Mouse (Mus musculus): Measurements from ENCODE around the gene Fbxw8.

Fbxw8 gene

GRCm38 (mm10) chr5:118155565-118155947 is 292 bp upstream of the Fbxw8 start:
- DNase-seq: no peak

DNA sequence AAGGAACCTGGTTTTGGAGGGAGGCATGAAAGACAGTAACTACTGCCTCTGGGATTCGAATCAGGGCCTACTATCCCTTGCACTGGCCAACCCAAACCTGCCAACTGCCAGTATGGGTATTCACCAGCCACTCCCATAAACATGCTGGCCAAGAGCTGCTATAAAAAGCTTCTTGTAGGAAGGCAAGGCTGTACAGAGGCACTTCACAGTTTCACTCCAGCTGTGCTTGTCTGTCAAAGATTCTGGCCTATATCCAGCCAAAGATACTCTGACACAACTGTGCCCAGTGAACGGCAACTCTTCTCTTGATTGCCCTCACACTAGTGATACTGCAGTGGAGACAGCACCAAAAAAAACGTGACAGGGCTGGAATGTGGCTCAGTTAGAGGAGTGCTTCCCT is 5.6 kb downstream of the Fbxw8 start:
- DNase-seq: no peak

GRCm38 (mm10) chr5:118147264-118147663 is 8.0 kb downstream of the Fbxw8 start:
- DNase-seq: no peak

DNA sequence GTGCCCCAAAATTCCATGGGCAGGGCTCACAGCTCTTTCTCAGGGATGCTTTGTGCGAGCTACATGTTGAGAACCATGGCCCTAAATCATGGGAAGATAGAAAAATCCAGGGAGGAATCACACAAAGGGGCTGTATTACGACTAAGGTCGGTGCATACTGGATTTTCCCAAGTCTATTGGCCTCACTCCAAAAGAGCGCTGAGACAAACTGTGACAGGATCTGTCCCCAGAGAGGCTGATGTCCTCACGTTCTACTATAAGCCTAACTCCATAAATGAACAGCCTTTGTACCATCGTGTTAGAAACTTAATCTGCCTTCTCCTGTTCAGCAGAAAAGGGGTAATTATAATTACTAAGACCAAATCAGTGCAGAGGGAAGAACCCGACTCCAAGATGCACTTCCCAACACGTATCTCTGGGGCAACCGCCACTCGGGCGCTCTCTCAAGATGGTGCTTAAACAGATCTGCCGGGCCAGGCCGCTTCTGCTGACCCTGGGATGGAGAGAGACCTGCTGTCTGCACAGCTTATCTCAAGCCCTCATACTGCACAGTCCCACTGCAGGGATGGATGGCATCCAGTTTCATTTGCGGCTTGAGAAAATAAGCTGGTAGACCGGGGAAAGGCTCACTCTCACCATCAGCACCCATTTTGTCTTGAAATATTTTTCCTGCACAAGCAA is 9.1 kb downstream of the Fbxw8 start:
- no peak for DNase-seq

DNA sequence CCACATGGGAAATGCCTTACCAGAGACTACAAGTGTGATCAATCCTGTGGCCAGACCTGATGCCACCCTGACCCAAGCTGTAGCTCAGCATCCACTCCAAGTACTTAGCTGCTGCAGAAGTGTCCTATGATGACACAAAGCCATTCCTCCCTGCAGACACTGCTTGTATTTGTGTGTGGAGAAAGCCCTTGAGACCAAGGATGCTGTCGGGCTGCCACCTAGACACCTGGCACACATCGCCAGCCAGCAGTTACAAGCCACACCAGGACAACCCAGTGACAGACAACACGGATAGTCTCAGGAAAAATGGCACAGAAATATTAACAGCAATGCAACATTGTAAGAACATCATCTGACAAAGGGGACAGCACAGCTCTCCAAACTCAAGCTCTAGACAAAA is 9.8 kb downstream of the Fbxw8 start:
- no peak for DNase-seq

DNA sequence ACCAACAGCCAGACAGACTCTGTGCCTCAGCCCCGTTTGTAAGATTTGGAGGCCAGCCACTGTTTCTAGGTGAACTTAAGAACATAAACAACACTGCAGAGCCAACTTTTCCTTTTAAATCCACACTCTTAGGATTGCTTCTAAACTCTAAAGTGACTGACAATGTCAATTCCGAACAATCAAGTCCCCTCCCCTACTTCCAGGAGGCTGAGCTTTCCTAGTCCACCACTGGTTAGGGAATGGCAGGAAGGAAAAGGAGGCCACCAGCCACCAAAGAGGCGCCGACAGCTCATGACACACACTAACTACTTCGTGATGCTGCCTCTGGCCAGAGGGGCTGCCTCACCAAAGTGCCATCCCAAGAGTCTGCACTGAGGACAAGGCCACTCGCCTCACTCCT is 10.5 kb downstream of the Fbxw8 start:
- no peak for DNase-seq

DNA sequence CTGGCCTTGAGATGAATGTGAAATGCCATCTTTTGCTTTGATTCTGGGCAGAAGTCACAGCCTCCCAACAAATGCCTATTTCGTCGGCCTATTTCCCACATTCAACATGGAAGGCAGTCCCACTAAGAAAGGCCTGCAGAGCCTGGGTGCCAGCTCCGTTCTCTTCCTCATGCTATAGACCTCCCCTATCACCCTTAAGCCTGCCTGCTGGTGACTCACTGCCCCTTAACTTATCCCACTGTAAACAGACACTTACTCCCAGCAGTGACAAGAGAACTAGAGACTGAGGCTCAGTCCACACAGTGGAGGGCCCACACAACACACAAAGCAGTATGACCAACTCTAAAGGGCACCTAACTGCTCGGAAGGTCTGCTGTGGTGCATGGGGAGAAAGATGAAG is 10.9 kb downstream of the Fbxw8 start:
- DNase-seq: no peak

DNA sequence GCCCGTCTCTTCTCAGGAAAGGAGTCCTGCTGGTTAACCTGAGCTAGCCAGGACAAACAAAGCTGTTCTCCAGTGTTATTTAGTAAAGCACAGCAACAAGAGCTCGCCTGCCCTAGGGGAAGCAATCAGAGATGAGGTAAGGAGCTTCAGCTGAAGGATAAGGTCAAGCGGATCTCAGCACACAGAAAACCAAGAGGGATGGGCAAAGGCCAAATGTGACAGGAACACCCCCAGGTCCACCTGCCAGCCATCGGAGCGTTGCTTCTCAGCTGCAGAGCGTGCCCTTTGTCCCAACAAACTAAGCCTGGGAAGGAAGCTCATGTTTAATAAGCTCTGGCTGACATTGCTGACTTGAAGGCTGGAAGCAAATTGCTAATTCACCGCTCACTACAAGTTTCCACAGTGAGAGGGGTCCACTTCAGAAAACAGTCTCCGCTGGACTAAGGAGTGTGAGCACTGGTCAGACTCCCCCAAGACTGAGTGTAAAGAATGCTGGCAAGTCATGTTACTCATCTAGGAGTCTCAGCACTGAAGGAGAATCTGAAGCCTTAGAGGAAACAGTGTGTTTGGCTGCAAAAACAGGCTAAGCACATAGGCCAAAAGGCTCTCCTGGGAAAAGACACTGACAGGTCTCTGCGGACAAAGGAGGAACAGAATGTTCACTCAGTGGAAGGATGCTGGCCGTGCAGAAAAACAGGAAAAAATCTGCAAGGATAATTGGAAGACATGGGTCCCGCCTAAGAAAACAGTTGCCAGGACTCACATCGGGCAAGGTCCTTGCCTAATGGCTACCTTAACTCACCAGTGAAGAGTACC is 11.8 kb downstream of the Fbxw8 start:
- DNase-seq: peak; percentile 62

GRCm38 (mm10) chr5:118142471-118142870 is 12.8 kb downstream of the Fbxw8 start:
- no peak for DNase-seq

GRCm38 (mm10) chr5:118139630-118140029 is 15.6 kb downstream of the Fbxw8 start:
- no peak for DNase-seq

- DNase-seq: no peak
Measured at GRCm38 (mm10) chr5:118136391-118136790, 18.9 kb downstream of the Fbxw8 start.

- no peak for DNase-seq
Measured at GRCm38 (mm10) chr5:118128651-118129050, 26.6 kb downstream of the Fbxw8 start.

- no peak for DNase-seq
Measured at GRCm38 (mm10) chr5:118128208-118128607, 27.1 kb downstream of the Fbxw8 start.

DNA sequence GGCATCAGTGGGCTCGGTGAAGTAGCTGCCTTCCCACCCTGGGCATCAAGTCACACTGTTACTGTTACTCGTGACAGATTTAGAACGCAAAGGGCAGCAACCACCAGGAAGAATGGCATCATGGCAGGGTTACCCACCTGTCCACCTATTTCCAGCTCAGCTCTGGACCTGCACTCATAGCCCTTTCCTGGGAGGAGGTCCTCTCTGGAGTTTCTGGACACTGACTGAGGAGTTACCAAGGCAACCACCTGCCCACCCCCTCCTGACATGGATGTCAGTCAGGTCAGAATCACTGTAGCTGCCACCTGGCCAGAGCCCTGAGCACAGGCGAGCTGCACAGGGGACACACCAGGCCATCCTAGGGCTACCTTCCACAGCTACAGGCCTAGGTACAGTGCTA is 28.6 kb downstream of the Fbxw8 start:
- no peak for DNase-seq

DNA sequence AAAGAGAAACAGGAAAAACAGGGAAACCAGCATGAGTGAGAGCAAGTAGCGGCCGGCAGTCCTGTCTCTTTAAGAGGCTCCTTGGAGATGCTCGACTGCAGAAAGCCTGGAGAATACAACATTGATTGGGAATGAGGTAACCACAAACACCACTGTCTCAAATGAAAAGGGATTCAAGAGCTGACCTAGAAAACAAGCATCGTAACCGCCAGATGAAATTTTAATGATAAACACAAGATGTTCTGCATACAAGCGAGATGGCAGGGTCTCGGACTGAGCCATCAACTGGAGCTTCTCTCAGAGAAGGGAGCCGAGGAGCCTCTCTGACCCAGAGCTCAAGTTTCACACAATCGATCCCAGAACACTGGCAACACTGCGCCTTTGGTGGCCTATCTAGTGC is 32.2 kb downstream of the Fbxw8 start:
- DNase-seq: no peak

- no peak for DNase-seq
Measured at GRCm38 (mm10) chr5:118121928-118122327, 33.3 kb downstream of the Fbxw8 start.

GRCm38 (mm10) chr5:118120670-118121069 is 34.6 kb downstream of the Fbxw8 start:
- DNase-seq: no peak

DNA sequence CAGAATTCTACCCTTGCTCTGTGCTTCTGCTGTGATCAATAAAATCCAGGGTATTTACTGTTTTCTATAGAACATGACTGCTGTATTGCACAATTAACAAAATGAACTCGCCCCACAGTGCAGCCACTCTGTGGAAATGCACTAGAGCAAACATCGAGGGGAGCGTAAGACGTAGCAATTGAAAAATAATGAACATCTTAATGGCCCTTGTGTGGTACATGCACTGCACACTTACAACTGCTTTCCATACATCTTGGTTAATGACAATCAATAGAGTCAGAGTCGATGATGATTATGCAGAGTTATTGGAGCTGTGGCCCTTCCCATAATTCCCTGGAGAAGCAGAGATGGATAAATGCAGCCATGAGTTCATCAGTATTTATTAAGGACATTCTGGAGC is 36.3 kb downstream of the Fbxw8 start:
- no peak for DNase-seq

DNA sequence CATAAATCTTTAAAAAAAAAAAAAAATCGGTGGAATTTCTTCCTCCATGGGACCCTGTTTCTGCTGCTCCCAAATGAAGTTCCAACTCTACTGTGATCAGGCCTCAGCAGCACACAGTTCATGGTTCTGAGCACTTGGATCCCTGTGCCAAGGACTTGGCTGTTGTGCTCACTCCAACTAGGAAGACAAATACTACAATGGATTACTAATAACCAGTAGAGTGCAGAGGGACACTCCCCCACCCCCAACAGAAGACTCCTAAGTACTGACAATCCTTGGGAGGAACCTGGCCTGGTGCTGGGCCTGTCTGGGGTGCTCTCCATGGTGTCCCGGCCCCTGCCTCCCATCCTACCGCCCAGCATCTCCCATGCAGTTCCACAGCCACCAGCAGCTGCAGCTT is 36.9 kb downstream of the Fbxw8 start:
- DNase-seq: no peak

GRCm38 (mm10) chr5:118113617-118114016 is 41.6 kb downstream of the Fbxw8 start:
- DNase-seq: no peak

- no peak for DNase-seq
Measured at GRCm38 (mm10) chr5:118113043-118113442, 42.2 kb downstream of the Fbxw8 start.

DNA sequence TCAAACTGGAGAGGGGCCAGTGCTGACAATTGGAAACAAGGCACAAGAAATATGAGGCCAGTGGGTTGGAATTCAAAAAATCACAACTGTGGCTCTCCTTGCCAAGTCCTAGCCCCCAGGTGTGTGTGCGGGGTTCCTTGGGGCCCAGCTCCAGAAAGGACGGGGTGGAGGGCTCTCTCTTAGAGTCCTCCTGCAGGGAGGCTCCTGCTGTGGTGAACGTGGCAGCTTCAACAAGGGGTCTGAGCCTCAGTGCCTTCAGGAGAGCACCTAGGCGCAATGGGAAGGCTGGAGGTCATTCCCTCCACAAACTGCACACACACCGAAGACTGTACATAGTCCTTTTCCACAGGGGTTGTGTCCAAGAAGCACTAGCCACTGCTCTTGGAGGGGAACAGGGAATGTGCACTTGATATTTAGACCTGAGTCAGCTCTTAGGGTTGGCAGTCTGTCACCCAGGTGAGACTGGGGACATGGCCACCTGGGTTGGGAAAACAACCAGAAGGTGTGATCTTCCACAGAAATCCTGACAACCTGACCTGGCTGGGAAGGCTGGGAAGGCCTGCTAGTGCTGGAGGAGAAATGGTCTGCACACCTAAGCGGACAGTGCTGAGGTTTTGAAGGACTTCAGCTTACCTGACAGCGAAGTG is 46.3 kb downstream of the Fbxw8 start:
- no peak for DNase-seq

GRCm38 (mm10) chr5:118108124-118108793 is 47.0 kb downstream of the Fbxw8 start:
- no peak for DNase-seq

GRCm38 (mm10) chr5:118106667-118107066 is 48.6 kb downstream of the Fbxw8 start:
- no peak for DNase-seq
